Mouse (Mus musculus) monocyte, adult 5-6 weeks (primary cell): Measurements from ENCODE around the gene Ms4a8a. TPM values are rescaled to one million over a fixed set of nuclear protein-coding genes. Genes with fewer than 3 reads are reported as not detected.

ENCODE experiments used
- ATAC-seq: fragments of 153-309, 156-312 bp; replicated peaks from 2 replicates; pipeline ENCODE4 v1.8.0; 2017; ENCODE audit warnings: mild to moderate bottlenecking; ENCODE audit not compliant: low TSS enrichment, insufficient number of reproducible peaks, severe bottlenecking, poor library complexity, low FRiP score
- total RNA-seq: library from RNA; stranded (forward); fragments of 200-1000, 200-491, 200-594 nt; gene quantifications from 3 replicates; pipeline ENCODE4 v1.2.3, GENCODE M21; 2017

Gene Ms4a8a
- total RNA-seq, 1 experiment from 2014 or later = 8.6 TPM

DNA sequence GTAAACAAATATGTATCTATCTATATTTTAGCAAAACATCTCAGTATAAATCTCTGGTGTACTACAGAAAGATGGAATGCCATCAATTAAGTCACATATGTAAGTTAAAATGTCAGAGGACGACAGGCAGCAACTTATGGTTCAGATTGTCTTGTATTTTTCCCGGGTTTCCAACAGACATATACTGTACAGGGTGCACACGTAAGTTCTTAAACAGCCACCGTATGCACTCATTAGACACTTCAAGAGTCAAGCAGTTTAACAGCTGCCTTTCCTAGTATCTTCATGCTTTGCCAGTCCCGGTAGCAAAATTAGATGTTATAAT is 36.3 kb downstream of the Ms4a8a start:
- no peak for ATAC-seq

DNA sequence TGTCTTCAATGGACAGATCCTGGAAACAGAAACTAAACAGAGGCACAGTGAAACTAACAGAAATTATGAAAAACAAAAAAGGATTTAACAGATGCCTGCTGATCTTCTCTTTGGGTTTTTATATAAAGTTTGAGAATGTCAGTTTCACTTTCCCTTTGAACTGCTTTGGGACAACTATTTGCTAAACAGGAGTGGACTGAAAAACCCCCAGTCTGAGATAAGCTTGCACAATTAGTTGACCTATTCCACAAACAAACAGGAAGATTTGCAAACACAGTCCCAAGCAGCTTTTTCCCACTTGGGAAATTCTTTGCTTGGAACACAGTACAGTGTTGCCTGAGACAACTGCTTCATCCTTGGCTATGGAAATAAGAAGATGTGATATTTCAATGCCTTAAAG is 43.3 kb downstream of the Ms4a8a start:
- no peak for ATAC-seq

DNA sequence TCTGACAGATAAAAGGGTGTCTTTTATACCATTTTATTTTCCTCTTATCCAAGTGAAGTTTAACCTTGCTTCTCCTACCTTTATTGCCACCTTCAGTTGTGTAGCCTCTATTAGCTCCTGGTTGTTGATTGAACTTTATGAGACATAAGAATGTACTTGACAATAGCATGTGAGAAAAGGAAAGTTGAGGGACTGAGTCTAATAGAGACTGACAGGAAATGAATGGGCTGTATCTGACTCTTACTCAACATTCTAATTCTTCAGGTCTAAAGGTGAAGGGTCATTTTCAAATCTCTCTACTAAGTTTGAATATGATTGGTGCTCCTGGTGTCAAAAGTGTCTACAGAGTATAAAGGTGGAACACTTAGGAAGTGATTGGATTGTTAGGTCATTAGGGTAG is 58.5 kb downstream of the Ms4a8a start:
- no peak for ATAC-seq

DNA sequence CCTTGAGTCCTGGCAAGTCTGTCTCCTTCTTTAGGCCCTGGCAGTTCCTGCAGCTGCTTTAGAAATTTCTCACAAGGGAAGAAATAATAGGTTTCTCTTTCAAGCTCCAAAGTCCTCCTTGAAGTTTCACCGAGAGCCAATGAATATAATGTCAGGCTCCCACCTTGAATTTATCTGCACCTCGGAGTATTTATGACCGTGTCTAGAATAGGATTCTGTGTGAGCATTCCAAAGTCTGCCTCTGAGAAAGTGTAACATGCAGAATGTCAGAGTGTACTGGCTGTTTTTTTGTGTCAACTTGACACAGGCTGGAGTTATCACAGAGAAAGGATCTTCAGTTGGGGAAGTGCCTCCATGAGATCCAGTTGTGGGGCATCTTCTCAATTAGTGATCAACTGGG is 63.0 kb downstream of the Ms4a8a start, which contains the start of gene Ms4a18:
TSS of gene Ms4a18 (minus strand) at position 141 of the 400 bp plus-strand sequence.
- ATAC-seq = no peak

Other genes with a start within 250 kb of the Ms4a8a start
- 23.9 to 28.8 TPM (median 26.8 TPM) in 3 replicates for gene Slc15a3, start 241.4 kb downstream of the Ms4a8a start, total RNA-seq
- gene Tmem132a, start 211.2 kb downstream of the Ms4a8a start, total RNA-seq = 0.58 TPM in 1 of 3 replicates, not detected in the others
- gene Tmem109, start 199.1 kb downstream of the Ms4a8a start, total RNA-seq = 32.4 to 64.6 TPM (median 53.0 TPM) in 3 replicates
- 74.0 to 103 TPM (median 96.6 TPM) in 3 replicates for gene Prpf19, start 185.9 kb downstream of the Ms4a8a start, total RNA-seq
- not detected in 3 replicates for gene Zp1, start 160.5 kb downstream of the Ms4a8a start, total RNA-seq
- gene Ptgdr2, start 143.9 kb downstream of the Ms4a8a start, total RNA-seq = 0.75 to 1.6 TPM in 2 of 3 replicates, not detected in the other
- gene Ccdc86, start 131.8 kb downstream of the Ms4a8a start, total RNA-seq = 15.3 to 26.6 TPM (median 16.1 TPM) in 3 replicates
- gene Ms4a10, start 106.4 kb downstream of the Ms4a8a start, total RNA-seq = not detected in 3 replicates
- gene Ms4a15, start 87.9 kb downstream of the Ms4a8a start, total RNA-seq = 0.67 to 2.7 TPM in 2 of 3 replicates, not detected in the other
- gene Ms4a18, start 63.1 kb downstream of the Ms4a8a start, total RNA-seq = not detected in 3 replicates
- 3.3 TPM in 1 of 3 replicates, not detected in the others for gene 1700017D01Rik, start 49.8 kb upstream of the Ms4a8a start, total RNA-seq
- gene 1700025F22Rik, start 84.2 kb upstream of the Ms4a8a start, total RNA-seq = not detected in 3 replicates
- not detected in 3 replicates for gene Ms4a13, start 115.6 kb upstream of the Ms4a8a start, total RNA-seq
- not detected in 3 replicates for gene Ms4a12, start 151.3 kb upstream of the Ms4a8a start, total RNA-seq
- gene Ms4a1, start 185.1 kb upstream of the Ms4a8a start, total RNA-seq = 74.5 to 134 TPM (median 101 TPM) in 3 replicates
- not detected in 3 replicates for gene Ms4a5, start 202.8 kb upstream of the Ms4a8a start, total RNA-seq
- 0.29 to 0.64 TPM in 2 of 3 replicates, not detected in the other for gene Ms4a14, start 233.4 kb upstream of the Ms4a8a start, total RNA-seq